Mouse (Mus musculus) lung, adult 2 months (tissue): Measurements from ENCODE around the gene Zcwpw1.

Experiments
- CTCF ChIP-seq: fragments of 200-500 bp; IDR thresholded peaks from 2 replicates; pipeline ENCODE4 v1.5.1; 2011; ENCODE audit warnings: mild to moderate bottlenecking, low read length, control low read depth; ENCODE audit not compliant: insufficient read depth
- POLR2A ChIP-seq: fragments of 200-500 bp; IDR thresholded peaks from 2 replicates; pipeline ENCODE4 v1.6.1; 2011; ENCODE audit warnings: low read depth, mild to moderate bottlenecking, control low read depth, low read length, borderline replicate concordance; ENCODE audit errors: extremely low read depth

DNA sequence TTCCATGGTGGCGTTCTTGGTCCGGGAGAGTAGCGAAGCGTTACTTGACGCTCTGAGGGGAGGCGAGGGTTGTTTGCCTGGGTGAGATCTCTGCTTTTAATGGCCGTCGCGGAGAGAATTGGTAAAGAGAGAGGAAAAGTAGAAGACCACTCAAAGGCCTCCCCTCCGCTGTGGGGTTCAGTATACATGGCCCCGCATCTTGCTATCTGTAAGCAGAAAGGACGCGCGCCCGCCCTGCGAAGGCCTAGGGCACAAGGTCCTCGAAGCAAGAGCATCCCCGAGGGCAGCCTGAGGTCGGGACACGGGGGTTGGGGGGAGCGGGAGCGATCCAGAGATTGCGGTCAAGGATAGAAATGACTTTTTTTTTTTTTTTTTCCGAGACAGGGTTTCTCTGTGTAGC is 573 bp downstream of the Zcwpw1 start:
- TF ChIP-seq CTCF (no peak), POLR2A (no peak)
